Mouse (Mus musculus): ENCODE data around the gene Fam83c. TPM values are rescaled to one million over a fixed set of nuclear protein-coding genes. Genes with fewer than 3 reads are reported as not detected.
A peak's percentile ranks its signal among the peaks of the same experiment; 100 is the strongest.

Fam83c gene
- total and polyA plus RNA-seq, 2 experiments = not detected

DNA sequence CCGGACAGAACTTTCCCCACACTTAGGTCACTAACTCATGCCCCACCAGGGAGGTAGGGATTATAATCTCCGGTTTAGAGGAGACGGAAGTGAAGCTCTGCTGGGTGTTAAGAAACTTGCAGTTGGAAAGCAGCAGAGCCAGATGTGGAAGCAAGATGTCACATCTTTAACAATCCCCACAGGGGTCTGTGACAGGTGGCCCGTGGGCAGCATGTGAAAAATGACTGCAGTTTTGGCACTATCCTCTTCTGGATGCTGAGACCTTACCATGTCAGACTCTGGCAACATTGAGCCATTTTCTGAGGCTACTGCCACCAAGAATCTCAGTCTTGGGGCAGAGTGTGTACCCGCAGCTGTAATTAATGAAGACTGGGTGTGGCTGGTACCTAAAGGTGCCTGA is 30.6 kb downstream of the Fam83c start:
- no peaks in the 10 kb centered on the region for H3K4me1 ChIP-seq (ENCODE audit: control insufficient read depth, insufficient read depth, low read length)
- DNase-seq (ENCODE audit: extremely low read depth, low read depth, low spot score) = no peak
- H3K27ac ChIP-seq (replicated peaks; ENCODE audit: insufficient read depth, low read depth, low read length) = no peak overlapping the region
- TF ChIP-seq CTCF (IDR thresholded peaks at IDR 0.05; ENCODE audit: low read depth, low read length) = no peak
- no peak for TF ChIP-seq POLR2A (IDR thresholded peaks at IDR 0.05; ENCODE audit: extremely low read depth, insufficient read depth, low read length)
- H3K79me2 ChIP-seq (ENCODE audit: control insufficient read depth, insufficient read depth, low read length) = no peaks in the 10 kb centered on the region
- H3K27me3 ChIP-seq (ENCODE audit: control insufficient read depth, insufficient read depth, low read length) = no peaks in the 10 kb centered on the region
- WGBS = 79% methylated on average over 5 of the region's 5 CpGs
- H3K9ac ChIP-seq (ENCODE audit: low read depth, low read length) = no peak overlapping the region
- no peak overlapping the region for H3K4me3 ChIP-seq (ENCODE audit: insufficient read depth, low read depth, low read length)
- no peaks in the 10 kb centered on the region for H3K36me3 ChIP-seq (ENCODE audit: control insufficient read depth, insufficient read depth, low read length)

- Histone ChIP-seq H3K4me1 (ENCODE audit: control insufficient read depth, insufficient read depth, low read length) (no peaks in the 10 kb centered on the region), H3K27ac (replicated peaks; ENCODE audit: insufficient read depth, low read depth, low read length) (no peak overlapping the region), H3K9ac (ENCODE audit: low read depth, low read length) (no peak overlapping the region), H3K79me2 (ENCODE audit: control insufficient read depth, insufficient read depth, low read length) (no peaks in the 10 kb centered on the region), H3K4me3 (ENCODE audit: insufficient read depth, low read depth, low read length) (no peak overlapping the region), H3K36me3 (ENCODE audit: control insufficient read depth, insufficient read depth, low read length) (no peaks in the 10 kb centered on the region), H3K27me3 (ENCODE audit: control insufficient read depth, insufficient read depth, low read length) (no peaks in the 10 kb centered on the region)
- DNase-seq (ENCODE audit: extremely low read depth, low read depth, low spot score) = peak; percentile 31
- TF ChIP-seq CTCF (IDR thresholded peaks at IDR 0.05; ENCODE audit: low read depth, low read length) (peak; percentile 52), POLR2A (IDR thresholded peaks at IDR 0.05; ENCODE audit: extremely low read depth, insufficient read depth, low read length) (no peak)
- 60% methylated on average over 3 of the region's 3 CpGs for WGBS
These were observed 31.9 kb downstream of the Fam83c start for GRCm38 (mm10) chr2:155802761-155803160.

DNA sequence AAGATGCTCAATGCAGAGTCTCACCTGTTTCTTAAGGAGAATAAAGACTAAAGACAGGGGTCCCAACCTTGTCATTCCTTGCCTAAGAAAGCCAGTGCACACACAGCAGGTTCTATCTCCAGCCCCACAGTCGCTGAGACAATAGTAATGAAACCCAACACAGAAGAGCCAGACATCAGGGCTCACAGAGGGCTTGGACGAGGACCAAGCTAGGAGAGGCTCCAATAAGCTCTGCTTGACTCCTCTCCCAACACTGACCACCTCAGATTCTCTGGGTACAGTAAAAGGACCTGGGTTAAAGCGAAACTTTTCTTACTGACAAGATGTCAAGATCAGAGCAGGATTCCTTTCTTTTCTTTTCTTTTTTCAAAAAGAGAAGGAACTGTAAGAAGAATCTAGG is 36.0 kb downstream of the Fam83c start:
- H3K4me3 ChIP-seq (ENCODE audit: insufficient read depth, low read depth, low read length) = no peak overlapping the region
- no peaks in the 10 kb centered on the region for H3K4me1 ChIP-seq (ENCODE audit: control insufficient read depth, insufficient read depth, low read length)
- H3K9ac ChIP-seq (ENCODE audit: low read depth, low read length) = no peak overlapping the region
- H3K27ac ChIP-seq (replicated peaks; ENCODE audit: insufficient read depth, low read depth, low read length) = no peak overlapping the region
- no peaks in the 10 kb centered on the region for H3K27me3 ChIP-seq (ENCODE audit: control insufficient read depth, insufficient read depth, low read length)
- WGBS = 47% methylated on average over 3 of the region's 3 CpGs
- no peaks in the 10 kb centered on the region for H3K79me2 ChIP-seq (ENCODE audit: control insufficient read depth, insufficient read depth, low read length)
- no peak for TF ChIP-seq POLR2A (IDR thresholded peaks at IDR 0.05; ENCODE audit: extremely low read depth, insufficient read depth, low read length)
- no peaks in the 10 kb centered on the region for H3K36me3 ChIP-seq (ENCODE audit: control insufficient read depth, insufficient read depth, low read length)
- DNase-seq (ENCODE audit: extremely low read depth, low read depth, low spot score) = no peak

GRCm38 (mm10) chr2:155794674-155795445 is 39.8 kb downstream of the Fam83c start:
- Histone ChIP-seq H3K4me1 (ENCODE audit: control insufficient read depth, insufficient read depth, low read length) (no peaks in the 10 kb centered on the region), H3K36me3 (ENCODE audit: control insufficient read depth, insufficient read depth, low read length) (no peaks in the 10 kb centered on the region), H3K27ac (replicated peaks; ENCODE audit: insufficient read depth, low read depth, low read length) (no peak overlapping the region), H3K27me3 (ENCODE audit: control insufficient read depth, insufficient read depth, low read length) (no peaks in the 10 kb centered on the region), H3K9ac (ENCODE audit: low read depth, low read length) (no peak overlapping the region), H3K4me3 (ENCODE audit: insufficient read depth, low read depth, low read length) (no peak overlapping the region), H3K79me2 (ENCODE audit: control insufficient read depth, insufficient read depth, low read length) (no peaks in the 10 kb centered on the region)
- WGBS = 85% methylated on average over 12 of the region's 12 CpGs
- no peak for TF ChIP-seq CTCF (IDR thresholded peaks at IDR 0.05; ENCODE audit: low read depth, low read length)
- no peak for TF ChIP-seq POLR2A (IDR thresholded peaks at IDR 0.05; ENCODE audit: extremely low read depth, insufficient read depth, low read length)
- DNase-seq (ENCODE audit: extremely low read depth, low read depth, low spot score) = no peak

- Histone ChIP-seq H3K79me2 (ENCODE audit: control insufficient read depth, insufficient read depth, low read length) (no peaks in the 10 kb centered on the region), H3K4me1 (ENCODE audit: control insufficient read depth, insufficient read depth, low read length) (no peaks in the 10 kb centered on the region), H3K4me3 (ENCODE audit: insufficient read depth, low read depth, low read length) (no peak overlapping the region), H3K9ac (ENCODE audit: low read depth, low read length) (no peak overlapping the region), H3K27me3 (ENCODE audit: control insufficient read depth, insufficient read depth, low read length) (0 out of 2 replicates have a peak, but pooled peaks cover 2% of the 10 kb centered on the region), H3K36me3 (ENCODE audit: control insufficient read depth, insufficient read depth, low read length) (no peaks in the 10 kb centered on the region), H3K27ac (replicated peaks; ENCODE audit: insufficient read depth, low read depth, low read length) (no peak overlapping the region)
- no peak for DNase-seq (ENCODE audit: extremely low read depth, low read depth, low spot score)
- no peak for TF ChIP-seq POLR2A (IDR thresholded peaks at IDR 0.05; ENCODE audit: extremely low read depth, insufficient read depth, low read length)
- 53% methylated on average over 12 of the region's 12 CpGs for WGBS
These were observed 41.8 kb downstream of the Fam83c start for GRCm38 (mm10) chr2:155792899-155793298.

All from liver, adult 2 months (tissue).